Mouse (Mus musculus) forebrain, embryonic 11.5 days (tissue): ENCODE data around the gene Ccl3. TPM values are rescaled to one million over a fixed set of nuclear protein-coding genes. Genes with fewer than 3 reads are reported as not detected.

ENCODE experiments used
- ATAC-seq: fragments of 200-750 bp; cut with Nextera tagmentation; replicated peaks from 2 replicates; pipeline ENCODE4 v1.8.0; 2017; ENCODE audit warnings: moderate TSS enrichment; ENCODE audit not compliant: low FRiP score
- DNase-seq: peaks from one replicate; pipeline ENCODE4 v3.0.0-alpha.2; 2017; ENCODE audit warnings: low spot score
- H3K27ac ChIP-seq: fragments of 300-500 bp; sonication (generic); 2 replicates; pipeline ENCODE4 v1.5.1; 2014; ENCODE audit warnings: low read depth, low read length
- H3K27me3 ChIP-seq: fragments of 300-500 bp; sonication (generic); 2 replicates; pipeline ENCODE4 v1.6.1; 2014; ENCODE audit warnings: mild to moderate bottlenecking, low read length, mixed read lengths; ENCODE audit not compliant: control insufficient read depth, insufficient read depth
- H3K36me3 ChIP-seq: fragments of 300-500 bp; sonication (generic); 2 replicates; pipeline ENCODE4 v1.6.1; 2014; ENCODE audit warnings: mild to moderate bottlenecking, low read length, moderate library complexity, mixed read lengths; ENCODE audit not compliant: control insufficient read depth, insufficient read depth
- H3K4me1 ChIP-seq: fragments of 300-500 bp; sonication (generic); replicated peaks from 2 replicates; pipeline ENCODE4 v1.6.1; 2014; ENCODE audit warnings: low read length, mixed read lengths; ENCODE audit not compliant: control insufficient read depth, insufficient read depth
- H3K4me2 ChIP-seq: fragments of 300-500 bp; sonication (generic); 2 replicates; pipeline ENCODE4 v1.6.1; 2014; ENCODE audit warnings: low read depth, mild to moderate bottlenecking, low read length, moderate library complexity, mixed read lengths; ENCODE audit not compliant: severe bottlenecking
- H3K4me3 ChIP-seq: fragments of 300-500 bp; sonication (generic); 2 replicates; pipeline ENCODE4 v1.5.1; 2014; ENCODE audit warnings: low read depth, low read length
- H3K9ac ChIP-seq: fragments of 300-500 bp; sonication (generic); 2 replicates; pipeline ENCODE4 v1.6.1; 2014; ENCODE audit warnings: low read length
- H3K9me3 ChIP-seq: fragments of 300-500 bp; sonication (generic); 2 replicates; pipeline ENCODE4 v1.6.1; 2016; ENCODE audit warnings: low read length, mixed read lengths; ENCODE audit not compliant: control insufficient read depth
- WGBS: fragments of 180-500 bp; shearing (Covaris S2); extraction: QIAGEN DNeasy Blood & Tissue Kit; methylation state at CpG from one replicate; pipeline ENCODE4 v1.1.7; 2014; 5-methylcytosine and 5-hydroxymethylcytosine counted together
- polyA plus RNA-seq: library from polyadenylated mRNA; unstranded; fragments of >200 nt; fragmentation: Nextera tagmentation; extraction: Ambion mirVana; gene quantifications from 2 replicates; pipeline ENCODE4 v1.2.1, GENCODE M21; 2014

Ccl3 gene
- polyA plus RNA-seq, 1 experiment from 2014 or later = 0.95 TPM

DNA sequence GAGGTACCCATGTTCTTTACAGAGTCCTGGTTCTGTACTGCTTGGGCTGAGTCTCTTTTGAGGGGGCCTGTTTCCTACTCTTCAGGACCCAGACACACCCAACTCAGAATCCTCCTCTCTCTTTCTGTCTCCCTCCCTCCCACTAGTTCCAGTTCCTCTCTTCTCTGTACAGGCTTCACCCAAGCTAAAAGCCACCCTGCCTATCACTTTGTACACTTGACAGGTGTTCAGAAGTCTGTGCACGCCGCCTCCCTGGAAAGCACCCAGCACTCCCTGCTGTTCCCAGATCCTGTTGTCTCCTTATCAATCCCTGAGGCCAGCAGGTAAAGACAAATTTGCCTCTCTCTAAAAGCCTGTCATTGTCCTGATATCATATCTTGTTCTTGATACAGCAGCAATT lies 38.3 kb downstream of the Ccl3 start:
- DNase-seq (no peak), ATAC-seq (no peak)
- Histone ChIP-seq H3K4me3 (no peak overlapping the region), H3K36me3 (no peaks in the 10 kb centered on the region), H3K4me1 (no peaks in the 10 kb centered on the region), H3K9ac (no peak overlapping the region), H3K27ac (no peak overlapping the region), H3K9me3 (no peaks in the 10 kb centered on the region), H3K4me2 (no peak overlapping the region), H3K27me3 (no peaks in the 10 kb centered on the region)
- 83% methylated on average over 2 of the region's 2 CpGs for WGBS

DNA sequence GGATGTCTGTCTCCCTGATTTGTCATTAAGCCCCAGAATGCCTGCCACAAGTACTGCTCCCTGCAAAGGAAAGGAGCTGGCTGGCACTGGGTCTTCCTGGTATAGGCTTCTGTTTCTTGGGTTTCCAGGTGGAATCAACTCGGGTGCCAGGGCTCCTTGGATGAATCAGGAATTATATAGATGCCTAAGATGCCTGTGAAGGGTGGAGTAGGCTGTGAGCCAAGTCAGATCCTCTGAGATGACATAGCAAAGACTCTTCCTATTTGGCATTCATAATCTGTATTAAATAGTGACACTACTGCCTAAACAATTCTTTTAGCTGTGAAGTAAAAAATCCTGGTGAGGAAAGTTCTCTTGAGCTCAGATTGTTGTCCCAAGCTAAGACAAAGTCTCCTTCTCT lies 42.8 kb downstream of the Ccl3 start:
- no peak overlapping the region for H3K4me2 ChIP-seq
- H3K27ac ChIP-seq = no peak overlapping the region
- H3K4me1 ChIP-seq = no peaks in the 10 kb centered on the region
- ATAC-seq (no peak), DNase-seq (no peak)
- no peaks in the 10 kb centered on the region for H3K27me3 ChIP-seq
- no peak overlapping the region for H3K4me3 ChIP-seq
- WGBS = 56% methylated on average over 1 of the region's 1 CpGs
- H3K9me3 ChIP-seq = no peaks in the 10 kb centered on the region
- no peak overlapping the region for H3K9ac ChIP-seq
- H3K36me3 ChIP-seq = no peaks in the 10 kb centered on the region

DNA sequence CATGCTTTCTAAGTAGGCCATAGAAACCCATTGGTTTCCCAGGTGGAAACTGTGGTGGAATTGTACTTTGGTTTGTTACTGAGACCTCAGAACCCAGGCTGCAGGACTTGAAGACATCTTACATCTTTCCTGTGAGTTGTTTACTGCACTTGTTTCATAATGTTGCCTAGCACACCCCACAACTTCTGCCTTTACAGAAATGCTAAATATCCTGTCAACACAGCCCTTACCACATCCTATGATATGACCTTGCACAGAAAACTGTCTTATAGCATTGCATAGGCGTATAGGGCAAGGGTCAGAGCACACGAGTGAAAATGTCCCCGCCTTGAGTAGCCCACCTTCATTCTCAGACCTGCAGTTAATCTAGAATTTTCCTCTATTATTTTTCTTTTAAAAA lies 43.6 kb downstream of the Ccl3 start:
- no peak overlapping the region for H3K27ac ChIP-seq
- ATAC-seq (no peak), DNase-seq (no peak)
- H3K9ac ChIP-seq = no peak overlapping the region
- no peaks in the 10 kb centered on the region for H3K27me3 ChIP-seq
- no peaks in the 10 kb centered on the region for H3K4me1 ChIP-seq
- no peak overlapping the region for H3K4me2 ChIP-seq
- no peaks in the 10 kb centered on the region for H3K9me3 ChIP-seq
- no peak overlapping the region for H3K4me3 ChIP-seq
- WGBS = 95% methylated on average over 3 of the region's 3 CpGs
- H3K36me3 ChIP-seq = no peaks in the 10 kb centered on the region

DNA sequence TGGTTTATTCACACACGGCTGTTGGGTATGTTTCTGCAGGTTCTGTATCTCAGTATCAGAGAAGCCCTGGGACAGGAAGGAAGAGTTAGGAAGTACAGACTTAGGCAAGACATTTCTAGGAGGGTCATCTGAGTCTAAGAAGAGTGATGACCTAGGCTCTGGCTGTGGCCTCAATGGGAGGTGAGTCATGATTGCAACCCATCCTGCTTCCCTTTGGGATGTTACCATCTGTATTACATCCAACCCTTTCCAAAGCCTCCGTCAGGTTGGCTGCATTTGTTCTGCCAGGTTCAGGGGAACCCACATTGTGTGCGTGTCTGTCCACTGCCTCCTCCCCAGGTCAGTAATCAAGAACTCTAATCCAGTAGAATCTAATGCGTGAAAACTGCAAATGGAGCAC lies 44.5 kb downstream of the Ccl3 start:
- Histone ChIP-seq H3K4me2 (no peak overlapping the region), H3K27me3 (no peaks in the 10 kb centered on the region), H3K9me3 (no peaks in the 10 kb centered on the region), H3K9ac (no peak overlapping the region), H3K27ac (no peak overlapping the region), H3K4me3 (no peak overlapping the region), H3K36me3 (no peaks in the 10 kb centered on the region), H3K4me1 (no peaks in the 10 kb centered on the region)
- DNase-seq = no peak
- 86% methylated on average over 4 of the region's 4 CpGs for WGBS
- no peak for ATAC-seq

DNA sequence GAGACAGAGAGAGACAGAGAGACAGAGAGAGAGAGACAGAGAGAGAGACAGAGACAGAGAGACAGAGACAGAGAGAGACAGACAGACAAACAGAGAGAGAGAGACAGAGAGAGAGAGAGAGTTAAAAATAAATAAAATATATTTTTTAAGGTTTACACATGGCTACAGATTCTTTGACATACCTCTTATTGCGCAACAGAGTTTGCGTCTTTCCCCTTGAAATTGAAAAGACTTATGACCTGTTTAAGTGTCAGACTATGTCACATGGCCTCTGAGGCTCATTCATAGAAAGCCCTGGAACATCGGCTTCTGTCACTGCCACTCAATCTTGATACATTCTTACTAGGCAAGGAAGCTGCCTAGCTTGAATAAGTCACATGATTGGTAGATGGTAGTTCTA lies 45.8 kb downstream of the Ccl3 start:
- no peaks in the 10 kb centered on the region for H3K4me1 ChIP-seq
- H3K9ac ChIP-seq = no peak overlapping the region
- H3K36me3 ChIP-seq = no peaks in the 10 kb centered on the region
- no peak overlapping the region for H3K4me3 ChIP-seq
- no peak overlapping the region for H3K27ac ChIP-seq
- no peaks in the 10 kb centered on the region for H3K9me3 ChIP-seq
- no peak overlapping the region for H3K4me2 ChIP-seq
- H3K27me3 ChIP-seq = no peaks in the 10 kb centered on the region
- 93% methylated on average over 3 of the region's 3 CpGs for WGBS
- no peak for ATAC-seq
- no peak for DNase-seq

DNA sequence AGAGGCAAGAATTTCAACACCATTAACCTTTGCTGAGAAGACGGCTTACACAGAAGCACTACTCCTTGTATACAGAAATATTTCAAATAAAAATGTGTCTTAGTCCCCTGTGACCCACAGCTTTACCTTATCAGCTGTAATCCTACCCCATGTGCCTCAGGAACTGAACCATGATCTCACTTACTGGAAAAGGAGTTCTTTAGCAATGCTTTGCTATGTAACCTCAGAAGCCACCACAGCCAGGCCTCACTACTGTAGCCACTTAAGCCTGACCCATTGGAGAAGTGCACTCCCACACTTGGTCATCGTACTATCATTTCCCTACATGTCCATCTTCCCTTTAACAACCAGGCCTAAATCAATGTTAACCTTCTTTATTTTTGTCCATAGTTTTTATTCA lies 48.6 kb downstream of the Ccl3 start:
- 89% methylated on average over 2 of the region's 2 CpGs for WGBS
- no peaks in the 10 kb centered on the region for H3K9me3 ChIP-seq
- H3K36me3 ChIP-seq = no peaks in the 10 kb centered on the region
- H3K9ac ChIP-seq = no peak overlapping the region
- H3K27me3 ChIP-seq = no peaks in the 10 kb centered on the region
- H3K4me2 ChIP-seq = no peak overlapping the region
- H3K27ac ChIP-seq = no peak overlapping the region
- ATAC-seq (no peak), DNase-seq (no peak)
- H3K4me3 ChIP-seq = no peak overlapping the region
- H3K4me1 ChIP-seq = no peaks in the 10 kb centered on the region

DNA sequence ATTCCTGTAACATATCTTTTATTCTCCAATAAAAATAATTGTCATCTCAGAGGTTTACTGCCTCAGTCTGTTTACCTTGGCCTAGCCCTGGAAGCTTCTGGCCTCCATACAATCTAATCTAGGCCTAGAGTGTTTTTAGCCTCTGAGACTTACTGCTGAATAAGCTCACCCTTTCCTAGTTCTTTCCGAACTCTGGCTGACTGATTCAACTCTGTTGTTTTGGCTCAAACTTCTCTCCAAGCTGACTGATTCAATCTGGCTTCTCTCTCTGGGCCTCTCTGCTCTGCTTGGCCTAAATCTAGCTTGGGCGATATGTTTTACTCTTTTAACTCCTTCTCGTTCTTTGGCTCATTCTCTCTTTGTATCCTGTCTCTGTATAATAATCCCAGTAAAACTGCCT lies 50.2 kb downstream of the Ccl3 start:
- Histone ChIP-seq H3K36me3 (no peaks in the 10 kb centered on the region), H3K27me3 (no peaks in the 10 kb centered on the region), H3K27ac (no peak overlapping the region), H3K9ac (no peak overlapping the region), H3K4me3 (no peak overlapping the region), H3K4me2 (no peak overlapping the region), H3K9me3 (no peaks in the 10 kb centered on the region), H3K4me1 (no peaks in the 10 kb centered on the region)
- no peak for ATAC-seq
- 84% methylated on average over 3 of the region's 3 CpGs for WGBS
- DNase-seq = no peak

DNA sequence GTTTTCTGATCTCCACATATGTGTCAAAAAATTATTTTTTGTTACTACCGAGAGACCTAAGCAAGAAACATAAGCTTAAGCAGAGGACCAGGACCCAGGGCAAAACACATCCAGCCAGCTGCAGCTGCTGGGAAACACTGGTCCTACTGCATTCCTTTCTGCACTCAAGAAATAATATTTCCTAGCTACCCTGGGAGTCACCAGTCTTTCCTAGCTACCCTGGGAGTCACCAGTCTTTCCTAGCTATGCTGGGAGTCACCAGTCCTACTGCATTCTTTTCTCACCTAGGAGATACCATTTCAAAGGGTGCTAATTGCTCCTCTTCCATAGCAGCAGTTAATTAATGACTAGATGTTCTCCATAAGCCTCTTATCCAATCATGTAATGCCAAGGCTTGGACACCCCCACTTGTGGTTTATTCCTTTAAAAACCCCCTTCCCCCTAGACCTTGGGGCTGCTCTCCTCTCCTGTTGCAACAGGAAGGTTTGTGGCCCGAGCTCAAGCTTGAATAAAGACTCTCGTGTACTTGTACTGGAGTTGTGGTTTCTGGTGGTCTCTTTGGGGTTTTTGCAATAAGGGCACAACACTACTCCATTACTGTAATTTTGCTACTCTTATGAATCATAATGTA lies 50.8 kb downstream of the Ccl3 start:
- Histone ChIP-seq H3K9me3 (no peaks in the 10 kb centered on the region), H3K9ac (no peak overlapping the region), H3K4me1 (no peaks in the 10 kb centered on the region), H3K4me3 (no peak overlapping the region), H3K4me2 (no peak overlapping the region), H3K27me3 (no peaks in the 10 kb centered on the region), H3K27ac (no peak overlapping the region), H3K36me3 (no peaks in the 10 kb centered on the region)
- 79% methylated on average over 3 of the region's 3 CpGs for WGBS
- ATAC-seq (no peak), DNase-seq (no peak)
